Mouse (Mus musculus) megakaryocyte-erythroid progenitor cell, adult 5 weeks (primary cell): ENCODE measurements around the gene Olfr1499. TPM values are rescaled to one million over a fixed set of nuclear protein-coding genes. Genes with fewer than 3 reads are reported as not detected.

Experiments used
- polyA plus RNA-seq: library from polyadenylated mRNA; stranded (reverse); fragments of >175 nt; gene quantifications from 2 replicates; pipeline ENCODE4 v1.2.3, GENCODE M21; 2012

Gene Olfr1499
- polyA plus RNA-seq = not detected in 2 replicates

DNA sequence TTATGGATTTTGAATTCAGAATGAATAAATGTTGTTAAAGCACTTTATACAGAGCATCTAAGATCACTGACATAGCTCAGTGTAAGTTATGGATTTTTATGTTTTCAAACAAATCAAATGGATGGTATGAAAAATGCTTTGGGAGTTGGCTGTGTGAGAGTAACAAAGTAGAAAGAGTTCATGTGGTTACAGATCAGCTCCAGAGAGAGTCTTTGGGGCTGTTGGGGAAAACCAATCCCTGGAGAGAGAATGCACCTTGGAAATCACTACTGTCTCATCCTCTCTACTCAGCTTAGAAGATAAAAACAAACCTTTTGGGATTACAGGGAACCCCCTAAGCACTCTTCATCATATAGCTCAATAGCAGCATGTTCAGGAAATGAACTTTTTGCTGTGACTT lies at the start of gene Olfr1499:
TSS of gene Olfr1499 (minus strand) at position 101 of the 400 bp plus-strand sequence.

GRCm38 (mm10) chr19:13861495-13861894 lies 42.2 kb upstream of the Olfr1499 start, which contains the start of gene Olfr1502:
TSS of gene Olfr1502 (plus strand) at chr19:13861795.

DNA sequence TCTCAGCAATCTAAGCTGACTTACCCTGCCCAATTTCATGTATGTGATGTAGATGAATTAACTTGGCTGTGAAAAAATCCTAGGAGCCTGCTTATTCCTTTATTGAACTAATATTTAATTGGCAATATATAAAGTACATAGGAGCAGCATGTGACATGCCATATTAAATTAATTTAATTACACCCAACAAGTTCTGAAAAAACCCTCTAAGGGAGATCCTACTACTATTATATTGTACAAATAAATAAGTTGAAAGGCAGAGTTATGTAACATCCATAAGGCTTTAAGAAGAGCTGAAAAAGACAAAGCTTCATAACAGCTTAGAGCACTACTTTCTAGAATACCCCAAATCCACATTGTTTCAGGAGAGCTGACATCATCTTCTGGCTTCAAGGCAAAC lies 31.3 kb upstream of the Olfr1499 start, which contains the start of gene Olfr1501:
TSS of gene Olfr1501 (minus strand) at position 101 of the 400 bp plus-strand sequence.

GRCm38 (mm10) chr19:13830388-13830787 lies 11.1 kb upstream of the Olfr1499 start, which contains the start of gene Olfr1500:
TSS of gene Olfr1500 (minus strand) at chr19:13830488.

GRCm38 (mm10) chr19:13798102-13798501 lies 21.1 kb downstream of the Olfr1499 start, which contains the start of gene Olfr1497:
TSS of gene Olfr1497 (minus strand) at chr19:13798202.

DNA sequence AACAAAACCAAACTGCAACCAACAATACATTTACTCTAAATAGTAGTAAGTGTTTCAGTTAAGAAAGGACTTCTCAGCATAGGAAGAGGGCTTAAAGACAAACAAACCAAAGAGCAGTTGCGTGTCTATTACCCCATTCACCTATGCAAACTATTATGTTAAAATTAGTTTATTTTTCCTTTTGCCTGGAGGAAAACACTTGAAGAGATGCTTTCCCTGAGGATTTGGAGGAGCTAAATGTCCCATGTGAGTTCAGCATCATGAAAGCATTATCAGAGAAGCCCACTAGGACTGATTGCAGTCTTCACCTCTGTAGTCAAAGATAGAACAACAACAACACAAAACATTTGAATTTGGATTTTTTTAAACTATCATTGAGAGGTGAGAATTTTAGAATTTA lies 41.7 kb downstream of the Olfr1499 start, which contains the start of gene Olfr1496:
TSS of gene Olfr1496 (plus strand) at position 301 of the 400 bp plus-strand sequence.

GRCm38 (mm10) chr19:13764306-13764705 lies 54.9 kb downstream of the Olfr1499 start, which contains the start of gene Olfr1495:
TSS of gene Olfr1495 (plus strand) at chr19:13764606.

Other genes with a start within 250 kb of the Olfr1499 start
- gene Olfr1484, start 235.9 kb downstream of the Olfr1499 start, polyA plus RNA-seq = not detected in 2 replicates
- not detected in 2 replicates for gene Olfr1487, start 202.1 kb downstream of the Olfr1499 start, polyA plus RNA-seq
- gene Olfr1489, start 187.8 kb downstream of the Olfr1499 start, polyA plus RNA-seq = 0.01 TPM in 1 of 2 replicates, not detected in the other
- not detected in 2 replicates for gene Olfr1490, start 168.4 kb downstream of the Olfr1499 start, polyA plus RNA-seq
- not detected in 2 replicates for gene Olfr1491, start 122.2 kb downstream of the Olfr1499 start, polyA plus RNA-seq
- not detected in 2 replicates for gene Olfr1493-ps1, start 96.2 kb downstream of the Olfr1499 start, polyA plus RNA-seq
- gene Olfr1494, start 79.7 kb downstream of the Olfr1499 start, polyA plus RNA-seq = not detected in 2 replicates
- not detected in 2 replicates for gene Olfr1495, start 54.8 kb downstream of the Olfr1499 start, polyA plus RNA-seq
- gene Olfr1496, start 41.6 kb downstream of the Olfr1499 start, polyA plus RNA-seq = not detected in 2 replicates
- gene Olfr1497, start 21.2 kb downstream of the Olfr1499 start, polyA plus RNA-seq = not detected in 2 replicates
- gene Olfr1500, start 11.0 kb upstream of the Olfr1499 start, polyA plus RNA-seq = not detected in 2 replicates
- gene Olfr1501, start 31.2 kb upstream of the Olfr1499 start, polyA plus RNA-seq = not detected in 2 replicates
- gene Olfr1502, start 42.3 kb upstream of the Olfr1499 start, polyA plus RNA-seq = 0.10 TPM in 1 of 2 replicates, not detected in the other
- not detected in 2 replicates for gene Olfr1504, start 78.5 kb upstream of the Olfr1499 start, polyA plus RNA-seq
- gene Olfr1505, start 94.1 kb upstream of the Olfr1499 start, polyA plus RNA-seq = not detected in 2 replicates